Mouse (Mus musculus) neural tube, embryonic 13.5 days (tissue): ENCODE measurements around the gene Gm45194. TPM values are rescaled to one million over a fixed set of nuclear protein-coding genes. Genes with fewer than 3 reads are reported as not detected.

Experiments used
- ATAC-seq: fragments of 200-750 bp; cut with Nextera tagmentation; 2 replicates; pipeline ENCODE4 v1.8.0; 2017; ENCODE audit warnings: low read depth, mild to moderate bottlenecking, moderate TSS enrichment, moderate library complexity
- H3K27ac ChIP-seq: fragments of 300-500 bp; sonication (generic); replicated peaks from 2 replicates; pipeline ENCODE4 v1.5.1; 2015; ENCODE audit warnings: moderate library complexity, mild to moderate bottlenecking, inconsistent platforms
- H3K27me3 ChIP-seq: fragments of 300-500 bp; sonication (generic); 2 replicates; pipeline ENCODE4 v1.6.1; 2015; ENCODE audit warnings: mild to moderate bottlenecking, inconsistent platforms
- H3K36me3 ChIP-seq: fragments of 300-500 bp; sonication (generic); 2 replicates; pipeline ENCODE4 v1.6.1; 2015; ENCODE audit warnings: mild to moderate bottlenecking, inconsistent platforms
- H3K4me1 ChIP-seq: fragments of 300-500 bp; sonication (generic); replicated peaks from 2 replicates; pipeline ENCODE4 v1.6.1; 2015; ENCODE audit warnings: inconsistent platforms
- H3K4me2 ChIP-seq: fragments of 300-500 bp; sonication (generic); 2 replicates; pipeline ENCODE4 v1.6.1; 2015; ENCODE audit warnings: inconsistent platforms, mild to moderate bottlenecking, moderate library complexity
- H3K4me3 ChIP-seq: fragments of 300-500 bp; sonication (generic); 2 replicates; pipeline ENCODE4 v1.5.1; 2015; ENCODE audit warnings: mild to moderate bottlenecking, inconsistent platforms
- H3K9ac ChIP-seq: fragments of 300-500 bp; sonication (generic); 2 replicates; pipeline ENCODE4 v1.6.1; 2015; ENCODE audit warnings: moderate library complexity, mild to moderate bottlenecking, inconsistent platforms
- H3K9me3 ChIP-seq: fragments of 300-500 bp; sonication (generic); 2 replicates; pipeline ENCODE4 v1.6.1; 2016; ENCODE audit warnings: inconsistent platforms
- WGBS: fragments of 180-500 bp; shearing (Covaris S2); methylation state at CpG from one replicate; pipeline ENCODE4 v1.1.7; 2015; 5-methylcytosine and 5-hydroxymethylcytosine counted together
- polyA plus RNA-seq: library from polyadenylated mRNA; unstranded; fragments of >200 nt; fragmentation: Nextera tagmentation; extraction: Ambion mirVana; gene quantifications from 2 replicates; pipeline ENCODE4 v1.2.1, GENCODE M21; 2015

Gm45194 gene
- 0.64 and 1.0 TPM in 2 replicates for polyA plus RNA-seq

GRCm38 (mm10) chrX:111891089-111891488, at the start of gene Gm45194:
Gene Gm45194 (plus strand): TSS chrX:111891389.
- Histone ChIP-seq H3K4me1 (no peaks in the 10 kb centered on the region), H3K27ac (no peak within 1 kb of the TSS), H3K4me3 (no peak within 1 kb of the TSS), H3K36me3 (no peaks in the 10 kb centered on the region), H3K9ac (no peak within 1 kb of the TSS), H3K4me2 (no peak within 1 kb of the TSS), H3K9me3 (no peaks in the 10 kb centered on the region), H3K27me3 (no peaks in the 10 kb centered on the region)
- WGBS, result 28% methylated on average over 2 of the region's 2 CpGs
- ATAC-seq, result no peak

DNA sequence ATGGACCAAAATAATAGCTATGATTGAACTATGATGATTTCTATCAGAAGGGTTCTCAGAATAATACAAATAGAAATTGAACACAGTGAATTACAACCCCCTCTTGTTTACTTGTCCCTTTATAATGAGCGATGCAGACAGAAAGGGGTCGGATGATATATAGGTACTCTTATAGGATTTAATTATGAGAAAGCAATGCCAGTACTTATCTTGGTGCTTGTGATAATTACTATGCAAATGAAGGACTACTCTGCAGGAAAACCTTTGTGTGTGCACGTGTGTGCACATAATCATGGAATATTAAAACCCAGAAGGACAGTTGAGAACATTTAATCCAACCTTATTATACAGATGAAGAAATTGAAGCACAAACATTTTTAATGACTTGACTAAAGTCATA, 35.3 kb upstream of the Gm45194 start:
- Histone ChIP-seq H3K27me3 (no peaks in the 10 kb centered on the region), H3K4me3 (no peak overlapping the region), H3K4me1 (no peaks in the 10 kb centered on the region), H3K4me2 (no peak overlapping the region), H3K9me3 (no peaks in the 10 kb centered on the region), H3K27ac (no peak overlapping the region), H3K36me3 (no peaks in the 10 kb centered on the region), H3K9ac (no peak overlapping the region)
- ATAC-seq, result peak; percentile 71
- 44% methylated on average over 3 of the region's 3 CpGs for WGBS

DNA sequence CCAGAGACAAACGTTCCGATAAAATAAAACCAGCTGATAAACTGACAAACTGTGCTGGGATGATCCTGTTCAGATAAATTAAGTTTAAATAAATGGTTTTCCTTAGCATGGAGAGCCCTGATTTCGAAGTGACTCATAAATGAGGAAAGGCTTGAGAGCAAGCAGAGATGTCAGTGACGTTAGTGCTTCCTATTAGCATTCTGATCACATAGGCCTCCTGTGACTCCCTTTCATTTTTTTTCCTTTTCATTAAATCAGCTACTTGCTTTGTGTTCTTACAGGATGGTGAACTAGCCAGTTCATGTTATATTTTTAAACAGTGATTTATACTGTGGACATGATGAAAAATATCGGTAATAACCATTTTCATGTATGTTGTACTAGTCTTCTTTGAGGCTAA, 9.9 kb upstream of the Gm45194 start:
- no peak overlapping the region for H3K27ac ChIP-seq
- H3K4me3 ChIP-seq, result no peak overlapping the region
- no peak overlapping the region for H3K9ac ChIP-seq
- H3K4me1 ChIP-seq, result no peaks in the 10 kb centered on the region
- H3K36me3 ChIP-seq, result no peaks in the 10 kb centered on the region
- WGBS, result 67% methylated on average over 5 of the region's 5 CpGs
- H3K4me2 ChIP-seq, result no peak overlapping the region
- H3K27me3 ChIP-seq, result no peaks in the 10 kb centered on the region
- no peak for ATAC-seq
- H3K9me3 ChIP-seq, result no peaks in the 10 kb centered on the region

GRCm38 (mm10) chrX:111894321-111895050, 3.3 kb downstream of the Gm45194 start:
- no peaks in the 10 kb centered on the region for H3K4me1 ChIP-seq
- peak overlapping the region; percentile 68 for H3K4me2 ChIP-seq
- ATAC-seq, result peak; percentile 61; the same call in 1 of the 2 replicates
- WGBS, result 25% methylated on average over 43 of the region's 71 CpGs
- H3K9me3 ChIP-seq, result no peaks in the 10 kb centered on the region
- H3K9ac ChIP-seq, result peak overlapping the region; percentile 34
- no peaks in the 10 kb centered on the region for H3K36me3 ChIP-seq
- H3K4me3 ChIP-seq, result peak overlapping the region; percentile 50
- H3K27me3 ChIP-seq, result no peaks in the 10 kb centered on the region
- H3K27ac ChIP-seq, result no peak overlapping the region

GRCm38 (mm10) chrX:111895084-111895779, 4.0 kb downstream of the Gm45194 start:
- peak overlapping the region; percentile 50 for H3K4me3 ChIP-seq
- 19% methylated on average over 33 of the region's 70 CpGs for WGBS
- no peak overlapping the region for H3K27ac ChIP-seq
- H3K4me1 ChIP-seq, result no peaks in the 10 kb centered on the region
- no peaks in the 10 kb centered on the region for H3K9me3 ChIP-seq
- H3K36me3 ChIP-seq, result no peaks in the 10 kb centered on the region
- H3K27me3 ChIP-seq, result no peaks in the 10 kb centered on the region
- peak overlapping the region; percentile 34 for H3K9ac ChIP-seq
- ATAC-seq, result peak; percentile 56
- H3K4me2 ChIP-seq, result peak overlapping the region; percentile 68

- Histone ChIP-seq H3K9ac (no peak overlapping the region), H3K27me3 (no peaks in the 10 kb centered on the region), H3K4me1 (no peaks in the 10 kb centered on the region), H3K4me3 (no peak overlapping the region), H3K27ac (no peak overlapping the region), H3K36me3 (no peaks in the 10 kb centered on the region), H3K9me3 (no peaks in the 10 kb centered on the region), H3K4me2 (no peak overlapping the region)
- no peak for ATAC-seq
Measured at GRCm38 (mm10) chrX:111917422-111917821, 26.2 kb downstream of the Gm45194 start.

DNA sequence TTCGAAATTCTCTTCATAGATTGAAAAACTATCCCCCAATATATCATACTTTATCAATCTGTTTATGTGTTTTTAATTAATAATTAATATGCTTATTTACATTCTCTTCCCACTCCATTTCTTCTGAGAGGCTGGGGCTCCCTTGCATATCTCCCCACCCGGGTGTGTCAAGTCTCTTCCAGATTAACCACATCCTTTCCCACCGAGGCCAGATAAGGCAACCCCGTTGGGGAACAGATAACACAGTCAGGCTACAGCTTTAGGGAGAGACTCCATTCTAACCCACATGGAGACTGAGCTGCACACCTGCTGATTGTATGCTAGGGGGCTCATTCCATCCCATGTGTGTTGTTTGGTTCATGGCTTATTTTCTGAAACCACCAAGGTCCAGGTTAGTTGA, 69.7 kb downstream of the Gm45194 start:
- H3K4me2 ChIP-seq, result no peak overlapping the region

GRCm38 (mm10) chrX:111999661-112000060, 108.5 kb downstream of the Gm45194 start:
- Histone ChIP-seq H3K4me1 (no peaks in the 10 kb centered on the region), H3K4me2 (no peak overlapping the region), H3K27ac (no peak overlapping the region), H3K9me3 (0 out of 2 replicates have a peak, but pooled peaks cover 2% of the 10 kb centered on the region), H3K9ac (no peak overlapping the region), H3K27me3 (no peaks in the 10 kb centered on the region), H3K36me3 (no peaks in the 10 kb centered on the region), H3K4me3 (no peak overlapping the region)
- ATAC-seq, result no peak
- WGBS, result 41% methylated on average over 1 of the region's 1 CpGs

More for the DNA sequence above, 69.7 kb downstream of the Gm45194 start:
- Histone ChIP-seq H3K9ac (no peak overlapping the region), H3K4me3 (no peak overlapping the region), H3K27me3 (no peaks in the 10 kb centered on the region), H3K4me1 (no peaks in the 10 kb centered on the region), H3K9me3 (no peaks in the 10 kb centered on the region), H3K27ac (no peak overlapping the region), H3K36me3 (no peaks in the 10 kb centered on the region)
- no peak for ATAC-seq
- WGBS, result 73% methylated on average over 4 of the region's 4 CpGs

DNA sequence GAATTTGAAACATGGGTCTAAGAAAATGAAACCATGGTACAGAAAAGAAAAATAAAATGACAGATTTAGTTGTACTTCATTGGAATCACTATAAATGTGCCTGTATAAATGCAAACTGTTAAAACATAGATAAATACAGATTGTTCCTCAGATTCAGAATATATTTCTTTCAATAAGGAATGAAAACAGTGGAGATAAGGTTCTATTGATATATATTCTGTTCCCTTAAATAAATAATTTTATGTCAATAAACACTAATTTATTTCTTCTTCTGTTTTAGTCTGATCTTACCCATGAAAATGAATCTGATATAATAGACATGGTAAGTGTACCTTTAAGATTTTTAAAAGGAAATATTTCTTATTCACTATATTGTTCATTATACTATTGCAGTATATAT, 119.5 kb downstream of the Gm45194 start, which contains the start of gene Tex16:
TSS of gene Tex16 (plus strand) at position 301 of the 400 bp plus-strand sequence.
- Histone ChIP-seq H3K4me3 (no peak within 1 kb of the TSS), H3K9me3 (no peaks in the 10 kb centered on the region), H3K27ac (no peak within 1 kb of the TSS), H3K4me2 (no peak within 1 kb of the TSS), H3K36me3 (no peaks in the 10 kb centered on the region), H3K9ac (no peak within 1 kb of the TSS), H3K27me3 (no peaks in the 10 kb centered on the region), H3K4me1 (no peaks in the 10 kb centered on the region)
- ATAC-seq, result no peak

DNA sequence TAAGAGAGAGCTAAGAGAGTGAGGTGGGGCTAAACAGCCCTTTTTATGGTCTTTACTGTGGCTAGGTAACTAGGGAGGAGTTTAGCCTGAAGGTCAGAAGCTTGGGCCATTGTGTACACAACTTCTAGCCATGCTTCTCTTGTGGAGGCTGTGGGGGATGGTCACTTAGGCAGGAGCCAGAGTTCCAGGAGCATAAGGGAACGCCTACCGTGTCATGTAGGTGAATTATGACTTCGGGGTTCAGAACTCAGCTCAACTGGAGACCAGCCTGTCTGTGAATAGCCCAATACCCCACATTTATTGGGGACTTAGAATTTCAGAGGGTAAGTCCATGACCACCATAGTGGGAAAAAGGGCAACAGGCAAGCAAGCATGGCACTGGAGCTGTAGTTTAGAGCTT, 347.6 kb downstream of the Gm45194 start, which contains the start of gene 4933403O08Rik:
TSS of gene 4933403O08Rik (plus strand) at position 301 of the 400 bp plus-strand sequence.
- Histone ChIP-seq H3K27ac (no peak within 1 kb of the TSS), H3K9me3 (no peaks in the 10 kb centered on the region; the same call in 1 of the 2 replicates), H3K27me3 (no peaks in the 10 kb centered on the region), H3K4me2 (no peak within 1 kb of the TSS), H3K36me3 (no peaks in the 10 kb centered on the region), H3K4me1 (no peaks in the 10 kb centered on the region), H3K4me3 (no peak within 1 kb of the TSS), H3K9ac (no peak within 1 kb of the TSS)
- WGBS, result 86% methylated on average over 3 of the region's 3 CpGs
- no peak for ATAC-seq

GRCm38 (mm10) chrX:112242916-112243315, 351.7 kb downstream of the Gm45194 start:
- WGBS, result 97% methylated on average over 1 of the region's 1 CpGs
- Histone ChIP-seq H3K9me3 (no peaks in the 10 kb centered on the region), H3K4me3 (no peak overlapping the region), H3K27ac (no peak overlapping the region), H3K4me1 (no peaks in the 10 kb centered on the region), H3K36me3 (no peaks in the 10 kb centered on the region), H3K27me3 (no peaks in the 10 kb centered on the region), H3K4me2 (no peak overlapping the region), H3K9ac (no peak overlapping the region)
- ATAC-seq, result no peak

- H3K27me3 ChIP-seq, result no peaks in the 10 kb centered on the region
- WGBS, result 83% methylated on average over 2 of the region's 2 CpGs
- no peak for ATAC-seq
Measured at GRCm38 (mm10) chrX:112255513-112255912, 364.3 kb downstream of the Gm45194 start.

More at GRCm38 (mm10) chrX:112255513-112255912, 364.3 kb downstream of the Gm45194 start:
- Histone ChIP-seq H3K27ac (no peak overlapping the region), H3K4me3 (no peak overlapping the region), H3K36me3 (no peaks in the 10 kb centered on the region), H3K9me3 (no peaks in the 10 kb centered on the region), H3K9ac (no peak overlapping the region), H3K4me1 (no peaks in the 10 kb centered on the region), H3K4me2 (no peak overlapping the region)
